Mouse (Mus musculus): ENCODE results near the gene Tmem253. TPM values are rescaled to one million over a fixed set of nuclear protein-coding genes. Genes with fewer than 3 reads are reported as not detected.

The Tmem253 gene
- total and polyA plus RNA-seq, 3 experiments, result 0.64 to 1.9 TPM; not detected in 1

GRCm38 (mm10) chr14:52006771-52007170, 8.7 kb upstream of the Tmem253 start:
- Histone ChIP-seq H3K4me1 (ENCODE audit: control insufficient read depth in 1 of 2, insufficient read depth in 2 of 2) (peaks cover 6 to 25% of the 10 kb centered on the region in 2 experiments), H3K36me3 (replicated peaks in 1 of 2; ENCODE audit: control insufficient read depth in 1 of 2, insufficient read depth in 1 of 2, low read length in 1 of 2) (peaks cover 21 to 59% of the 10 kb centered on the region in 2 experiments), H3K4me2 (ENCODE audit: insufficient read depth, low read depth, poor library complexity, severe bottlenecking) (no peak overlapping the region), H3K9me3 (replicated peaks; ENCODE audit: low read length) (no peaks in the 10 kb centered on the region), H3K79me2 (replicated peaks; ENCODE audit: control insufficient read depth, extremely low read depth, insufficient read depth, poor library complexity, severe bottlenecking) (no peaks in the 10 kb centered on the region), H3K27me3 (replicated peaks) (no peaks in the 10 kb centered on the region), H3K9ac (ENCODE audit: insufficient read depth, low read depth) (no peak overlapping the region), H3K4me3 (replicated peaks in 1 of 3; ENCODE audit: low read depth in 2 of 3, low read length in 2 of 3, poor library complexity in 1 of 3) (no peak overlapping the region), H3K27ac (ENCODE audit: insufficient read depth, low read depth) (no peak overlapping the region)
- in situ Hi-C loops (cut with MboI; ENCODE audit: low pct_ligation_motif_present, low pct_unique_long_range_greater_than_20kb, low sequenced_read_pairs) (no loop called here), dilution Hi-C loops (cut with MboI; ENCODE audit: extremely low pct_ligation_motif_present, extremely low pct_unique_long_range_greater_than_20kb, low sequenced_read_pairs) (no loop called here)
- no peak for DNase-seq (ENCODE audit: extremely low read depth)
- no peak for TF ChIP-seq ZMIZ1 (IDR thresholded peaks at IDR 0.05; ENCODE audit: low read depth, low read length)
- no peak for TF ChIP-seq TBP (conservative IDR thresholded peaks at IDR 0.05; ENCODE audit: low read depth, low read length)
- no peak for TF ChIP-seq MAX (IDR thresholded peaks at IDR 0.05; ENCODE audit: low read length)
- no peak for TF ChIP-seq GABPA (IDR thresholded peaks at IDR 0.05; ENCODE audit: insufficient replicate concordance, low read depth, low read length)
- TF ChIP-seq SIN3A (IDR thresholded peaks at IDR 0.05; ENCODE audit: low read length), result no peak
- TF ChIP-seq JUND (conservative IDR thresholded peaks at IDR 0.05; ENCODE audit: low read depth, low read length), result no peak
- no peak for TF ChIP-seq MYC (IDR thresholded peaks at IDR 0.05; ENCODE audit: low read depth, low read length)
- TF ChIP-seq MXI1 (IDR thresholded peaks at IDR 0.05; ENCODE audit: low read depth, low read length), result no peak
- TF ChIP-seq CHD1 (IDR thresholded peaks at IDR 0.05; ENCODE audit: low read depth, low read length), result no peak
- no peak for TF ChIP-seq KAT2A (IDR thresholded peaks at IDR 0.05; ENCODE audit: insufficient replicate concordance, low read length)
- no peak for TF ChIP-seq RAD21 (IDR thresholded peaks at IDR 0.05; ENCODE audit: low read depth, low read length)
- TF ChIP-seq USF2 (conservative IDR thresholded peaks at IDR 0.05; ENCODE audit: low read depth, low read length), result no peak
- TF ChIP-seq PAX5 (IDR thresholded peaks at IDR 0.05; ENCODE audit: low read length), result no peak
- no peak for TF ChIP-seq UBTF (IDR thresholded peaks at IDR 0.05; ENCODE audit: low read depth, low read length)
- TF ChIP-seq JUN (IDR thresholded peaks at IDR 0.05; ENCODE audit: insufficient read depth, low read depth, low read length), result no peak
- no peak for TF ChIP-seq E2F4 (IDR thresholded peaks at IDR 0.05; ENCODE audit: insufficient replicate concordance, low read depth, low read length)
- TF ChIP-seq ZC3H11A (IDR thresholded peaks at IDR 0.05; ENCODE audit: low read depth, low read length), result no peak

- Histone ChIP-seq H3K27me3 (replicated peaks) (no peaks in the 10 kb centered on the region), H3K36me3 (replicated peaks in 1 of 2; ENCODE audit: control insufficient read depth in 1 of 2, insufficient read depth in 1 of 2, low read length in 1 of 2) (peaks cover 21 to 51% of the 10 kb centered on the region in 2 experiments), H3K79me2 (replicated peaks; ENCODE audit: control insufficient read depth, extremely low read depth, insufficient read depth, poor library complexity, severe bottlenecking) (no peaks in the 10 kb centered on the region), H3K9ac (ENCODE audit: insufficient read depth, low read depth) (no peak overlapping the region), H3K4me2 (ENCODE audit: insufficient read depth, low read depth, poor library complexity, severe bottlenecking) (no peak overlapping the region), H3K4me1 (ENCODE audit: control insufficient read depth in 1 of 2, insufficient read depth in 2 of 2) (peaks cover 6 to 37% of the 10 kb centered on the region in 2 experiments), H3K27ac (ENCODE audit: insufficient read depth, low read depth) (no peak overlapping the region), H3K4me3 (replicated peaks in 1 of 3; ENCODE audit: low read depth in 2 of 3, low read length in 2 of 3, poor library complexity in 1 of 3) (no peak overlapping the region), H3K9me3 (replicated peaks; ENCODE audit: low read length) (no peaks in the 10 kb centered on the region)
- peak; percentile 87 for DNase-seq (ENCODE audit: extremely low read depth)
- in situ Hi-C loops (cut with MboI; ENCODE audit: low pct_ligation_motif_present, low pct_unique_long_range_greater_than_20kb, low sequenced_read_pairs) (no loop called here), dilution Hi-C loops (cut with MboI; ENCODE audit: extremely low pct_ligation_motif_present, extremely low pct_unique_long_range_greater_than_20kb, low sequenced_read_pairs) (no loop called here)
- TF ChIP-seq HCFC1 (IDR thresholded peaks at IDR 0.05; ENCODE audit: low read depth, low read length), result peak; percentile 40; the same call in 1 of the 2 replicates
- TF ChIP-seq NRF1 (IDR thresholded peaks at IDR 0.05; ENCODE audit: low read depth, low read length), result peak; percentile 34; the same call in 1 of the 2 replicates
- no peak for TF ChIP-seq ZKSCAN1 (IDR thresholded peaks at IDR 0.05; ENCODE audit: borderline replicate concordance, low read depth, low read length)
- TF ChIP-seq NELFE (IDR thresholded peaks at IDR 0.05; ENCODE audit: low read depth, low read length), result peak; percentile 89; the same call in 1 of the 2 replicates
- peak; percentile 99 for TF ChIP-seq SMC3 (IDR thresholded peaks at IDR 0.05; ENCODE audit: low read depth, low read length)
- 0 out of 2 replicates have a peak, but pooled peaks have one; percentile 14 for TF ChIP-seq MAFK (IDR thresholded peaks at IDR 0.05; ENCODE audit: insufficient replicate concordance, low read length)
- TF ChIP-seq E2F4 (IDR thresholded peaks at IDR 0.05; ENCODE audit: insufficient replicate concordance, low read depth, low read length), result no peak
- TF ChIP-seq KAT2A (IDR thresholded peaks at IDR 0.05; ENCODE audit: insufficient replicate concordance, low read length), result 0 out of 2 replicates have a peak, but pooled peaks have one; percentile 36
- peak; percentile 55; the same call in 1 of the 2 replicates for TF ChIP-seq ELF1 (IDR thresholded peaks at IDR 0.05; ENCODE audit: low read depth, low read length)
- TF ChIP-seq JUN (IDR thresholded peaks at IDR 0.05; ENCODE audit: insufficient read depth, low read depth, low read length), result no peak
- TF ChIP-seq MXI1 (IDR thresholded peaks at IDR 0.05; ENCODE audit: low read depth, low read length), result no peak
- TF ChIP-seq TCF12 (IDR thresholded peaks at IDR 0.05; ENCODE audit: low read depth, low read length), result peak; percentile 66
- TF ChIP-seq BHLHE40 (IDR thresholded peaks at IDR 0.05; ENCODE audit: low read depth, low read length), result 0 out of 2 replicates have a peak, but pooled peaks have one; percentile 36
- peak; percentile 54; the same call in 1 of the 2 replicates for TF ChIP-seq SIN3A (IDR thresholded peaks at IDR 0.05; ENCODE audit: low read length)
- no peak for TF ChIP-seq GABPA (IDR thresholded peaks at IDR 0.05; ENCODE audit: insufficient replicate concordance, low read depth, low read length)
- TF ChIP-seq MEF2A (IDR thresholded peaks at IDR 0.05; ENCODE audit: borderline replicate concordance, low read depth, low read length), result peak; percentile 73
- no peak for TF ChIP-seq TBP (conservative IDR thresholded peaks at IDR 0.05; ENCODE audit: low read depth, low read length)
- TF ChIP-seq RAD21 (IDR thresholded peaks at IDR 0.05; ENCODE audit: low read depth, low read length), result peak; percentile 88
- TF ChIP-seq CTCF (conservative IDR thresholded peaks at IDR 0.05 in 1 of 2, IDR thresholded peaks at IDR 0.05 in 1 of 2; ENCODE audit: low read depth in 2 of 2, low read length in 2 of 2), result peak; percentile 75 to 100
Measured at GRCm38 (mm10) chr14:52008321-52009203, 6.9 kb upstream of the Tmem253 start.

All from CH12.LX (cell line).